Mouse (Mus musculus) right cerebral cortex, postnatal 14 days (tissue): ENCODE data around the gene Hand1.
A peak's percentile ranks its signal among the peaks of the same experiment; 100 is the strongest.

Experiments used
- DNase-seq: peaks from one replicate; pipeline ENCODE4 v3.0.0; 2022

The Hand1 gene

DNA sequence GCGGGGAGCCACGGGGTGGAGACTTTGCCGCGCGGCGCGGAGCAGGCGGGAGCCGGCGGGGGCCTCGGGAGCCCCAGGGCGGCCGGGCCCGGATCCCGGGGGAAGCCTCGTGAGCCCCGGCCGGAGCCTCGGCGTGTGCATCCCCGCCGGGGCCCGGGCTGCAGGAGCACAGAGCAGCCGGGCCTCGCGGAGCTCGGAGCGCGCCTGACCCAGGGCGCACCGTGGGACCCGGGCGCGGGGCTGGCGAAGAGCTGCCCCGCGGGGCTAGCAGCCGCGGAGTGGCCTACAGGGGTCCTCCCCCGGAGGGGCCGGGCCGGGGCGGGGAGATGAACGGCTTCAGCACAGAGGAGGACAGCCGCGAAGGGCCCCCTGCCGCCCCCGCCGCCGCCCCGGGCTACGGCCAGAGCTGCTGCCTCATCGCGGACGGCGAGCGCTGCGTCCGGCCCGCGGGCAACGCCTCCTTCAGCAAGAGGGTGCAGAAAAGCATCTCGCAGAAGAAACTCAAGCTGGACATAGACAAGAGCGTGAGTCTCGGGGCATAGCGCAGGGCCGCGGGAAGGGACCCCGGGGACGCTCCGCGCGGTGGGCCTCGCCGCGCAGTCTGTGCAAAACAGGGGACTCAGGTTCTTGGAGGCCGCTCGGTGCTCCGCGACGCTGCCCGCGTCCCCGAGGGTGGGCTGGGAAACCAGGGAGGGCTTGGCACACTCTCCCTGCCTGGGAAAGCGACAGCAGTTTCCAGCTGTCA is 30.7 kb downstream of the Hand1 start:
- DNase-seq = peak; percentile 41

DNA sequence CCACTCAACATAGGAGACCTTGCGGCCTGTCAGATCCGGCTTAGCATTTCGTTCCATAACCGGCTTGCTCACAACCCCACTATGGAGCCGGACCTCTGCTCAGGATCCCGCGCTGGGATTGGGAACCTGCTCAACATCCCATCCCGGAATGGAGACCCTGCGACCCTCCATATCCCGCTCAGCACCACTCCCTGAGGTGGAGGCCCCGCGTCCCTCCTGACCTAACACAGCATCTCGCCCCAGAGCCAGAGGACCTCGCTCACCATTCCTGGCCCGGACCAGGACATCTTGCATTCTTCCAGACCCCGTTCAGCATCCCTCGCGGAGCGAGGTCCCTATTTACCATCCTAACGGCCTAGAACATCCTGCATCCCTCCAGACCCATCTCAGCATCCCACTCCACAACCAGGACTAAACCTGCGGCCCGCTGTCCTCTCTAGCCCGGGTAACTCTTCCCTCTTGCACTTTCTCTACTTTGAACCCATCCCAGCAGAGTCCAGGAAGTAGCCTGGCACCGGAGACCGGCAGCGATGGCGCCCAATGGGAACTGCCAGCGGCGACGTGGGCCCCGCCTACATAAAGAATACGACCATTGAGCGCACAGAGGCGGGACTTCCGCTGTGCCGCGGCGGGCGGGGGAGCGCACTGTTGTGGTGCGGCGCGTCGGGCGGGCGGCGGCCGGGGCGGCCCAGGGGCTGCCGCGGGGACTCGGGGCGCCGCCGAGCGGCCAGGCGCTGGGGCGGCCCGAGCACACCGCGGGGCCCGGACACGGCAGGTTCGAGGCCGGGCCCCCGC is 31.4 kb downstream of the Hand1 start, which contains the start of gene Sap30l:
Gene Sap30l, plus strand, starts transcription at position 667 of the 795 bp plus-strand sequence.
- peak; percentile 96 for DNase-seq

DNA sequence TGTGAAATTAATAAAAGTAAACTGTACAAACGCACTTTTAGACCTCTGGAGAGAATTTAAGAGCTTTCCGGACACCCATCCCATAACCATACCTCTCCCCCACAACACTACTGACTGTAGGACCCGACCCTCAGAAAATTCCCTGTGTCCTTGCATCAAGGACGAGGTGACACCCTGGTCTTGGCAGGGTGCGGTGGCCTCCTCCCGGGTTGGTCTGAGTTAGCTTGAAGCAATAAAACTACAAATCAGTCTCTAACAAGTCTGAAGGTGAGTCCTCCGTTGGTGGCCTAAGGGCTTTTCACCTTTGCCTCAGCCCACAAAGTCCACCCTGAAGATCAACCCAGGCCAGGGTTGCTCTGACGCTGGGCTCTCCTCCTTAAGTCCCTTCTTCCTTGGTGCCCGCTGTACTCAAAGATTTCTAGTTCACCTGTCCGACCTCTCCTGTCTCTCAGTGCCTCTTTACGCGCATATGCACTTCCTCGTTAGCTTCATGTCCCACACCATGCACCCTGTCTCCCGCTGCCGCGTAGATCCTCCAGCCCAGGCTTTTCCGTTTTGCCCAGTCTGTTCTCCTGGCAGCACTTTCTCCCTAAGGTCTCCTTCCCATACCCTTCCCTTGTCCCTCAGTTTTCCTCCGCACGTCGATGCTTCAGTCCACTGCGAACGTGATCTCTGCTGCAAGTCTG is 32.2 kb downstream of the Hand1 start:
- no peak for DNase-seq

DNA sequence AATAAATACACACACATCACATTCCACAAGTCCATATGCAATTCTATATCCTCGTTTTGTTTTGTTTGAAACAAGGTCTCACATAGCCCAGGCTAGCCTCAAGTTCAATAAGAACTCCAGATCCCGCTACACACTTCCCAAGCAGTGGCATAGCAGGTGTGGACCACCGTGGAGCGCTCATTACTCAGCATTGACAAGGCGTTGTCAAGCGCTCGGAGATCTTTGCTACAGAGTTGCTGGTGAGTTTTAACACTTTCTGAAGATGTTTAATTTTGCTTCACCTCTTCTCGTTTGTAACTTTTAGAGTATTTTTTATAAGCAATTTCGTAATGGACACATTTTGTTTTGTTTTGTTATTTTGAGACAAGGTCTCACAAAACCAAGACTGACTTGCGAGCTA is 33.2 kb downstream of the Hand1 start:
- no peak for DNase-seq

DNA sequence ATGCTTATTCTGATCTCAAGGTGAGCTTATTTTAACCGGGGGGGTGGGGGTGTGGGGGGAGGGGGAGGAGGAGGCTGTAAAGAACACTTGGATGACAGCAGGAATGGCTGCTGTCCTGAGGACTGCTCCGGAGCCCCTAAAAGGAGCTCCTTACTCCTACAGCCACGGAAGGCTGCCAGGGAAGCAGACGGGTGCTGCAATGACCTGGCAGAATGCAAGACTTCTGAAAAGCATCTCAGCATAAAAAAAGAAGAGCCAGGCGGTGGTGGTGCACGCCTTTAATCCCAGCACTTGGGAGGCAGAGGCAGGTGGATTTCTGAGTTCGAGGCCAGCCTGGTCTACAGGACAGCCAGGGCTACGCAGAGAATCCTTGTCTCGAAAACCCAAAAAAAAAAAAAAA is 34.8 kb downstream of the Hand1 start:
- DNase-seq = no peak

DNA sequence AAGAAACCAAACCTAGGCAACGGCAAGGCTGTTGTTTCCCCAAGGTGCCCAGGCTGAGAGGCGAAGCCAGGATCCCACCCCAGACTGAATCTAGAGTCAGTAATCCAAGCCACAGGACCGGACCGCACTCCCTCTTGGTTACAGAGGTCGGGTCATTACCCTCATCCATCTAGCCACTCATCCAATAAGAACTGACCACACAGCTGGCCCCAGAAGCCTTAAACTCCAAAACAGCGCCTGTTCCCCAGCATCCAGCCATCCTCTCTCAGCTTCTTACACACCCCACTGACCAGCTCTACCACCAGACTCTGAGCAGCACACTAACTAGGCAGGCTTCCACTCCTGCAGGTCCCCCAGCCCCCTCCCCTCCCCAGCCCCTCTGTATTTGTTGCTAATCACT is 37.5 kb downstream of the Hand1 start:
- DNase-seq = no peak

DNA sequence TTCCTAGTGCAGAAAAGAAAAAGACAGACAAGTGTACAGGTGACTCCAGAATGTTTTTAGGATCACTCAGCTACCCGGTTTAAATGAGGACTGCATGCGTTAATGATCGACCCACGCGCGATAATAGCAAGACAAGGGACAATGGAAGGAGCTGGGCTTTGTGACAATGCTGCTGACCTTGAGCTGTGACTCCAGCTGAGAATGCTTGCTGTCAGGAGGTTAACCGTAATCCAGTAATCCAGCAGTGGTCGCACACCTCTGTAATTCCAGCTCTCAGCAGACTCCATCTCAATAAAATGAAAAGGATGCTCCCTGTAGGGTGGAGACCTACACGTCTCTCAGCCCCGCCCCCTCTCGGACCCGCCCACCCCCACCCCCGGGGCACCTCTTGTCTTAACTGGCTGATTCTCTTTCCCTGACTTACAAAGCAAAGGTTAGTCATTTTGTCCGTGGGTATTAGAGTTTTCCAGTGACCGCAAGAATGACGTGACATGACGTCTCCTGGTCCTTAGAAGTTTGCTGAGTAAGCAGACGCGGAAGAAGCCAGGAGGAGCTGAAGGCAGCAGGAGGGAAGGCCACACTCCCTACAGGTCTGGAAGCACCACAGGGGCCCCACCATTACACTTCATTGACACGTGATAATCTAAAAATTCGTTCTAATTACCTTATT is 41.6 kb downstream of the Hand1 start:
- DNase-seq = no peak

DNA sequence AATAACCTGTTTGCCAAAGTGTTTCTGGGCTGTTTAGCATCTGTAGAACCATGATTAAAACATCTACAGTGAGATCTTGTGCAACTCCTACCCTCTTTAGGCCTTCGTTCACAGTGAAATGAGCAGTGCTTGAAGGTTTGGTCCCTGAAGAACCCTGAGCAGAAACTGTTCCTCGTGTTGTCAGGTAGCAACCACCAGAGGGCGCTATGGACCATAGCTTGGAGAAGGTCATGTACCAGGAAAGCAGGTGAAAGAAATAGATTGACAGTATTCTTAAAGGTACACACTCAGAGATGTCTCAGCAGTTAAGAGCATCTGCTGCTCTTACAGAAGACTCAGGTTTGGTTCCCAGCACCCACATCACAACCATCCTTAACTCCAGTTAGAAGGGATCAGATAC is 44.7 kb downstream of the Hand1 start:
- no peak for DNase-seq

DNA sequence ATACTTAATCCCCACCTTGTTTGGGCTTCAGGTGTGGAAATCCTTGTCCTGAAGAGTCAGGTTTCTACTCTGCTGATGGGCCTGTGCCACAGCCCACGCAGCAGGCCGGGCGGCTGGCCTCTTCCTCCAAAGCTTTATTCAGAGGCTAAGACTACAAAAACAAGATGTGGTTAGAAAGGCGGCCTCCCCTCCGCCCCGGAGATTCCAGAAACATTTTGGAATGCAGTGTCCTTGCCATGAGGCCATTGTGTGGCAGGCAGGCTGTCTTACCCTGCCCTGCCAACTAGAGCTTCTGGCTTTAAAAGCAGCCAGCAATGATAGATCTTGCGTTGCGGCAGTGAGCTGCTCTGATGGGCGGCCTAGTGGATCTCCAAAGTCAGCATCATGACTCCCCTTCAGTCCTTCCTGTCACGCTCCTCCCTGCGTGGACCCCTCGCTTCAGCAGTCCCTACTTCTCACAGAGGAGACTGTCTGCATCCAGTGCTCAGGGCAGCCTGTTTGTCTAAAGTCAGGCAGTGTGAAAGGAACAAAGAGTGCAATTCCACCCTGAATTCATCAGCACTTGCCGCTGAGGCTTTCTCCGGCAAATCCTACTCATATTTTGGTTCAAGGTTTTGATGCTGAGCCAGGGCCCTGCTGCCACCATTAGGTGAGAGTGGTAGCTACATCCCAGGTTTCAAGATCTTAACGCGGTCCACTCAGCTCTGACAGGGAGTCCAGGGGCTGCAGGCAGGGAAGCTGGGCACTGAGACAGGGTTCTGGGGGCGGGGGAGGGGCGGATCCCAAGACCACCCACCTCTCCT is 45.8 kb downstream of the Hand1 start:
- peak; percentile 42 for DNase-seq

DNA sequence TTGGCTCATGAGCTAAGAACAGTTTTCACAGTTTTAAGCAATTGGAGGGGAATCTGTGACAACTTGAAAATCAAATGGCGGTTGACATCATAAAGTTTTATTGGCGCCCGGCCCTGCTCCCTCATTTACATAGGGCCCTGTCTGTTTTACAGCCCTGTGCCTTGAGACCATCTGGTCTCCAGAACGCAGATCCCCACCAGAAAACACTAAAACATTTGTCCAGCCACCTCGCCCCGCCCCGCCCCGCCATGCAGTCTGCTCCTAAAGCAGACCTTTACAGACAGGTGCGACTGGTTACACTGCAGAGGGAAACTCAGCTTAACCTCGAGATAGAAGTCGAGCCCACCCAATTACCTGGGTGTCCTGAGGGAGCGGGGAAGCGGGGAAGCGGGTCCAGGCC is 52.8 kb downstream of the Hand1 start:
- no peak for DNase-seq
